Mouse (Mus musculus) forebrain, embryonic 15.5 days (tissue): ENCODE data around the gene Lrrc73. TPM values are rescaled to one million over a fixed set of nuclear protein-coding genes. Genes with fewer than 3 reads are reported as not detected.

Source experiments
- ATAC-seq: fragments of 200-750 bp; cut with Nextera tagmentation; replicated peaks from 2 replicates; pipeline ENCODE4 v1.8.0; 2017; ENCODE audit warnings: mild to moderate bottlenecking, moderate TSS enrichment, moderate library complexity
- H3K27ac ChIP-seq: fragments of 300-500 bp; sonication (generic); replicated peaks from 2 replicates; pipeline ENCODE4 v1.5.1; 2015; ENCODE audit warnings: mild to moderate bottlenecking, inconsistent platforms
- H3K27me3 ChIP-seq: fragments of 300-500 bp; sonication (generic); 2 replicates; pipeline ENCODE4 v1.6.1; 2015; ENCODE audit warnings: inconsistent platforms
- H3K36me3 ChIP-seq: fragments of 300-500 bp; sonication (generic); 2 replicates; pipeline ENCODE4 v1.6.1; 2015; ENCODE audit warnings: mild to moderate bottlenecking, inconsistent platforms
- H3K4me1 ChIP-seq: fragments of 300-500 bp; sonication (generic); 2 replicates; pipeline ENCODE4 v1.6.1; 2015; ENCODE audit warnings: inconsistent platforms
- H3K4me2 ChIP-seq: fragments of 300-500 bp; sonication (generic); replicated peaks from 2 replicates; pipeline ENCODE4 v1.6.1; 2015; ENCODE audit warnings: mild to moderate bottlenecking, inconsistent platforms
- H3K4me3 ChIP-seq: fragments of 300-500 bp; sonication (generic); 2 replicates; pipeline ENCODE4 v1.5.1; 2015; ENCODE audit warnings: mild to moderate bottlenecking, inconsistent platforms
- H3K9ac ChIP-seq: fragments of 300-500 bp; sonication (generic); replicated peaks from 2 replicates; pipeline ENCODE4 v1.6.1; 2015; ENCODE audit warnings: mild to moderate bottlenecking, inconsistent platforms
- H3K9me3 ChIP-seq: fragments of 300-500 bp; sonication (generic); 2 replicates; pipeline ENCODE4 v1.6.1; 2016; ENCODE audit warnings: inconsistent platforms
- WGBS: fragments of 180-500 bp; shearing (Covaris S2); methylation state at CpG from one replicate; pipeline ENCODE4 v1.1.7; 2015; ENCODE audit warnings: mixed read lengths; 5-methylcytosine and 5-hydroxymethylcytosine counted together
- polyA plus RNA-seq: library from polyadenylated mRNA; unstranded; fragments of >200 nt; fragmentation: Nextera tagmentation; extraction: Ambion mirVana; gene quantifications from 2 replicates; pipeline ENCODE4 v1.2.1, GENCODE M21; 2015

Lrrc73 gene
- polyA plus RNA-seq, 1 experiment from 2014 or later, result 12.0 TPM

DNA sequence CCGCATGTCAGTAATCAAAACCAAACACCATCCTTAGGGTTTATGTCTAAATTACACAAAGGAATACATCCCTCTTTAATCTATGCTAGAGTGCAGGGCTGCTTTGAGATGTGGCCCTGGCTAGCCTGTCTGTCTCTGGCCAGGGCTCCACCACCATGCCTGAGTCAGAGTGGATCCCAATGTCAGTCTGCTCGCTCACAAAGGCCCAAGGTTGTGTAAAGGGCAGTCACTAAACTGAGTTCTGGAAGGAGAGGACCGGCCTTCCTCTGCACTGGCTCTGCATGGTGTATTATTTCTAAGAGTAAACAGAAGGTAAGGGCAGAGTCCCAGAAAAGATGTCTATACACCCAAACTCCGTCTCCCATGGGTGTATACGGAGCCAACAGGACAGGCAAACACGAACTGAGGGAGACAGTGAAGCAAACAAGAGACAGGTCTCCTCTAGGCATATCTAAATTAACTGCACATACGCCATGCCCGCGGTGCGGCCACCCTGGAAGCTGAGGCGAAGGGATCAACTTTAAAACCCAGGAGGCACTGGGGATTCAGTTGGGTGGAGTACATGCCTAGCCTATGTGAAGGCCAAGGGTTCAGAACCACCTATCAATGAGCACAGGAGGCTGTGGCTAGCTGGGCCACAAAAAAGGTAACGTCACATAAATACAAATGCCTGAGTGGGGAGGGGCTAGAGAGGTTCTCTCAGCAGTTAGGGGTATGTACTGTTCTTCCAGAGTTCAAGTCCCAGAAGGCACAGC is 24.9 kb downstream of the Lrrc73 start:
- Histone ChIP-seq H3K4me3 (no peak overlapping the region), H3K27me3 (no peaks in the 10 kb centered on the region), H3K9ac (no peak overlapping the region), H3K36me3 (peaks cover 16% of the 10 kb centered on the region), H3K9me3 (no peaks in the 10 kb centered on the region), H3K27ac (no peak overlapping the region), H3K4me2 (no peak overlapping the region), H3K4me1 (peaks cover 22% of the 10 kb centered on the region)
- ATAC-seq, result no peak
- 92% methylated on average over 12 of the region's 12 CpGs for WGBS

GRCm38 (mm10) chr17:46282483-46283123 is 29.3 kb downstream of the Lrrc73 start, which contains the start of gene Tjap1:
Tjap1 (minus strand) TSS chr17:46283026.
- peak; percentile 99 for ATAC-seq
- Histone ChIP-seq H3K4me1 (peaks cover 24% of the 10 kb centered on the region), H3K27ac (peak within 1 kb of the TSS; percentile 75), H3K27me3 (no peaks in the 10 kb centered on the region), H3K9me3 (no peaks in the 10 kb centered on the region), H3K9ac (peak within 1 kb of the TSS; percentile 66), H3K4me3 (peak within 1 kb of the TSS; percentile 67), H3K36me3 (peaks cover 15% of the 10 kb centered on the region), H3K4me2 (peak within 1 kb of the TSS; percentile 98)
- under 1% methylated on average over 37 of the region's 37 CpGs for WGBS

GRCm38 (mm10) chr17:46283140-46283539 is 29.8 kb downstream of the Lrrc73 start:
- 23% methylated on average over 9 of the region's 9 CpGs for WGBS
- peak; percentile 75 for ATAC-seq

DNA sequence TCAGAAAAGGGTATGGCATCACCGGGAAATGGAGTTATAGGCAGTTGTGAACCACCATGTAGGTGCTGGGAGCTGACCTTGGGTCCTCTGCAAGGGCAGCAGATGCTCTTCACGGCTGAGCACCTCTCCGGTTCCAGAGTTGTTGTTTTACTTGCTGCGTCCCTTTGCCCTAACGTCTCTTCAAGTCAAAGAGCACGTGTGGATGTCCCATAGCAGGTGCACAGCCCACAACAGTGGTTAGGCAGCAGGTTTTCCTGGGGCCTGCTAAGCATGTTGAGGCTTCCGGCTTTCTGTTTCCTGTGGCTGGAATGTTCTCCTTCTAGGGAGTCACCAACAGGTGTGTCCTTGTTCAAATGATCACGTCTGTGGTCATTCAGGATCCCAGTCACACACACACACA is 30.6 kb downstream of the Lrrc73 start:
- Histone ChIP-seq H3K9me3 (no peaks in the 10 kb centered on the region), H3K4me1 (peaks cover 24% of the 10 kb centered on the region), H3K4me2 (no peak overlapping the region), H3K27me3 (no peaks in the 10 kb centered on the region), H3K9ac (no peak overlapping the region), H3K27ac (no peak overlapping the region), H3K36me3 (peaks cover 9% of the 10 kb centered on the region; the same call in 1 of the 2 replicates), H3K4me3 (no peak overlapping the region)
- ATAC-seq, result no peak
- WGBS, result 87% methylated on average over 8 of the region's 8 CpGs

More at GRCm38 (mm10) chr17:46283140-46283539, 29.8 kb downstream of the Lrrc73 start:
- Histone ChIP-seq H3K36me3 (peaks cover 12% of the 10 kb centered on the region; the same call in 1 of the 2 replicates), H3K9me3 (no peaks in the 10 kb centered on the region), H3K27ac (peak overlapping the region; percentile 75), H3K9ac (peak overlapping the region; percentile 66), H3K4me3 (peak overlapping the region; percentile 67), H3K4me2 (peak overlapping the region; percentile 98), H3K27me3 (no peaks in the 10 kb centered on the region), H3K4me1 (peaks cover 24% of the 10 kb centered on the region)

DNA sequence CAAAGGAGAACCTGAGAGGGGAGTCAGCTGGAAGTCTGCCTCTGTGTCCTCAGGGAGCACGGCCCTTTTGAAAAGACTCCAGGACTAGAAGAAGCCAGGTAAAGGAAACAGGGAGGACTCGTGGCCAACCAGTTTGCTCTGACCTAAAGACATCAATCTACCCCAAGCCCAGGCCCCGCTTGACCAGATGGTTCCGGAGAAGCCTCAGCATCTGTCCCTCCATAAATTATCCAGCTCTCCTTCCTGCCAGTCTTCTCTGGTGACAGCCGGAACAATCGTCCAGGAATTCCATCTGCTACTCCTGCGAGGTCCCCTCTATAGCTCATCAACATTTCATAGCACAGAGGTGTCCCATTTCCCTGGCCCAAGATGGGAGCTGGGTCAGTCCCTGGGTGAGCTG is 31.3 kb downstream of the Lrrc73 start:
- no peak overlapping the region for H3K4me2 ChIP-seq
- H3K27ac ChIP-seq, result no peak overlapping the region
- H3K4me3 ChIP-seq, result no peak overlapping the region
- H3K4me1 ChIP-seq, result peaks cover 24% of the 10 kb centered on the region
- ATAC-seq, result no peak
- no peaks in the 10 kb centered on the region for H3K27me3 ChIP-seq
- H3K36me3 ChIP-seq, result 0 out of 2 replicates have a peak, but pooled peaks cover 4% of the 10 kb centered on the region
- 70% methylated on average over 7 of the region's 7 CpGs for WGBS
- no peak overlapping the region for H3K9ac ChIP-seq
- H3K9me3 ChIP-seq, result no peaks in the 10 kb centered on the region

DNA sequence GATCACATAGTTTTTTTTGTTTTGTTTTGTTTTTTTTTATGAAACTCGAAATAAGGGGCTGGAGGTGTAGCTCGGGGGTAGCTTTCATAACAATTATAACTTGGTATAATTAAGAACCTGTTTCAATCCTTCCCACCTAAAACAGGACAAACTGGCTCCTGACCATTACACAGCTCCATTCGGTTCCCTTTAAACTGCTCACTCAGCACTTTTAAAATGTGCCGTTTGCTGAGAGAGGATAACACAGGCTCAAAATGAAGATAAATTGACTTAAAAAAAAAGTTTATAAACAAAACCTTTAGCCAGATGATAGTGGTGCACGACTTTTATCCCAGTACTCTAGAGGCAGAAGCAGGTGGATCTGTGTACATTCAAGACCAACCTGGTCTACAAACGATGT is 32.1 kb downstream of the Lrrc73 start:
- no peaks in the 10 kb centered on the region for H3K36me3 ChIP-seq
- H3K4me3 ChIP-seq, result no peak overlapping the region
- no peak overlapping the region for H3K27ac ChIP-seq
- H3K27me3 ChIP-seq, result no peaks in the 10 kb centered on the region
- H3K9me3 ChIP-seq, result no peaks in the 10 kb centered on the region
- H3K4me2 ChIP-seq, result no peak overlapping the region
- peaks cover 24% of the 10 kb centered on the region for H3K4me1 ChIP-seq
- H3K9ac ChIP-seq, result no peak overlapping the region; the same call in 1 of the 2 replicates
- ATAC-seq, result no peak
- 75% methylated on average over 6 of the region's 6 CpGs for WGBS

DNA sequence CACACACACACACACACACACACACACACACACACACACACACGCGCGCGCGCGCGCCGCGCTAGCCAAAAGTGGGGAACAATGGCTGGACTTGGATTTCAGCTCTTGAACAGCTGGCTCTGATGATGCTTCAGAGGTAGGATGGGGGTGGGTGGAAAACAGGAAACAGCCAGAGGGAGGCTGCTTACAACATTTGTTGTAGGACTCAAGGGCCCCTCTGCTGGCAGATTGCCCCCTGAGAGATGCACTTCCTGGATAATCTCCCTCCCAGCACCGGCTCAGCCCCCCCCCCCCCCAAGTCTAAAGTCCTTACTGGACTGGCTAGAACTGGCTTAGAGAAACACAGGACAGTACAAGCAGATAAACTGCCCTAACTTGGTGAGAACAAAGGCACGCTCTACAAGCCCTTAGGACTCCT is 34.4 kb downstream of the Lrrc73 start:
- Histone ChIP-seq H3K9me3 (no peaks in the 10 kb centered on the region), H3K4me1 (peaks cover 6% of the 10 kb centered on the region), H3K27ac (no peak overlapping the region), H3K4me3 (no peak overlapping the region), H3K9ac (no peak overlapping the region), H3K4me2 (no peak overlapping the region), H3K27me3 (peaks cover 5% of the 10 kb centered on the region; the same call in 1 of the 2 replicates), H3K36me3 (no peaks in the 10 kb centered on the region)
- ATAC-seq, result no peak
- 76% methylated on average over 11 of the region's 11 CpGs for WGBS

- no peaks in the 10 kb centered on the region for H3K9me3 ChIP-seq
- H3K27me3 ChIP-seq, result peaks cover 40% of the 10 kb centered on the region
- no peaks in the 10 kb centered on the region for H3K36me3 ChIP-seq
- H3K4me2 ChIP-seq, result peak overlapping the region; percentile 93; the same call in 1 of the 2 replicates
- peak overlapping the region; percentile 63; the same call in 1 of the 2 replicates for H3K9ac ChIP-seq
- ATAC-seq, result no peak
- 44% methylated on average over 6 of the region's 6 CpGs for WGBS
- H3K4me3 ChIP-seq, result peak overlapping the region; percentile 57; the same call in 1 of the 2 replicates
- H3K4me1 ChIP-seq, result peaks cover 18% of the 10 kb centered on the region
- peak overlapping the region; percentile 54; the same call in 1 of the 2 replicates for H3K27ac ChIP-seq
Measured at GRCm38 (mm10) chr17:46296601-46297000, 43.3 kb downstream of the Lrrc73 start.

DNA sequence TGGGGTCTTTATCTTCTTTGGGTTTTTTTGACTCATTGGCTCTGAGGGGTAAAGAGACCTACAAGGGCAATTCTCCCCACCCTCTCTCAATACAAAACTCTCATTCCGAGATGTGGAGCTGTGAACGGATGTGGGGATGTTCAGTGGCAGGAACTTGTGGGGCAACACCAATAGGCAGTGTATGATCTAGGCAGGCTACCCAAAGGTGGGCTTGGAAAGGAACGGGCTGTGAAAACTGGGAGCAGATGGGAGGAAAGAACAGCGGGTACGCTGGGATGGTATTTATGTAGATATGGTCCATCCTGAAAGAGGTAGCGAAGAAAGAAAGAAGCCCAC is 43.7 kb downstream of the Lrrc73 start:
- Histone ChIP-seq H3K27ac (peak overlapping the region; percentile 54), H3K4me2 (peak overlapping the region; percentile 93), H3K4me1 (peaks cover 18% of the 10 kb centered on the region), H3K4me3 (peak overlapping the region; percentile 57), H3K36me3 (no peaks in the 10 kb centered on the region), H3K27me3 (peaks cover 40% of the 10 kb centered on the region), H3K9me3 (no peaks in the 10 kb centered on the region), H3K9ac (peak overlapping the region; percentile 63)
- WGBS, result 13% methylated on average over 6 of the region's 6 CpGs
- ATAC-seq, result peak; percentile 30

DNA sequence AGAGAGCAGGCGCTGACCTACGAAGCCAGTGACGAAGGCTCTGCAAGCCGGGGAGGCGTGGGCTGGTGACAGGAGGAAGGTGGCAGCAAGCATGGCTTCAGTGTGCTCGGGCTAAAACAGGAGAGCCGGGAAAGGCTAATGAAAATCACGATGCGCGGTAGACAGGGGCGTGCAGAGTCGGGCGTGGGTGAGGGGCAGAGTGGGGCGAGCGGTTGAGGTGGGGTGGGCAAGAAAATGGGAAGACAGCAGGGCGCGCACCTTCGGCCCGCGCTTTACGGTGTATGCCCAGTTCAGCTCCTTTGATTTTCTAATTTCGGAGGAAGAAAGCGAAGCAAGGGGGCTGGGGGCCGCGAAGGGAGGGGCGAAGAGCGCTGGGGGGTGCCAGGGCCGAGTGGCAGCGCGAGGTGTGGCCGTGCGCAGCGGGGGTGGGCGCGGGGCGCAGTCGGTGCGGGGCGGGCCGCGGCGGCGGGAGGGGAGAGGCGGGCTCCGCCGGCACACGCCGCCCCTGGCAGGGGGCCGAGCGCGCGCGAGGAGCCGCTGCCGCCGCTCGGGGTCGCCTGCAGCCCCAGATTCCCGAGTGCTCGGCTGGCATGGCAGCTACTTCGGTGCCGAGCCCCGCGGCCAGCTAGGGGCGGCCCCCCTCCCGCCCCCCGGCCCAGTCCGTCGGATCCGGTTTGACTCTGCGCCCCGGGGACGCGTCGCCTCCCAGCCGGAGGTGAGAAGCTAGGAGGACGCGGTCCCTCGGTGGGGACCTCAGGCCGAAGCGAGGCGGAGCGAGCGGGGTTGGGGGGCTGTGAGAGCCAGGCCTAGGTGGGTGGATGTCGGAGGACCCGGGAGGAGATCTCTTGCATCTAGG is 44.3 kb downstream of the Lrrc73 start, which contains the start of gene Dlk2:
TSS of gene Dlk2 (plus strand) at position 58 of the 856 bp plus-strand sequence.
- ATAC-seq, result peak; percentile 59
- Histone ChIP-seq H3K4me1 (peaks cover 18% of the 10 kb centered on the region), H3K36me3 (peaks cover 4% of the 10 kb centered on the region; the same call in 1 of the 2 replicates), H3K27me3 (peaks cover 35% of the 10 kb centered on the region), H3K27ac (peak within 1 kb of the TSS; percentile 54), H3K9ac (peak within 1 kb of the TSS; percentile 63), H3K4me2 (peak within 1 kb of the TSS; percentile 93), H3K4me3 (peak within 1 kb of the TSS; percentile 57), H3K9me3 (no peaks in the 10 kb centered on the region)
- WGBS, result under 1% methylated on average over 68 of the region's 86 CpGs

DNA sequence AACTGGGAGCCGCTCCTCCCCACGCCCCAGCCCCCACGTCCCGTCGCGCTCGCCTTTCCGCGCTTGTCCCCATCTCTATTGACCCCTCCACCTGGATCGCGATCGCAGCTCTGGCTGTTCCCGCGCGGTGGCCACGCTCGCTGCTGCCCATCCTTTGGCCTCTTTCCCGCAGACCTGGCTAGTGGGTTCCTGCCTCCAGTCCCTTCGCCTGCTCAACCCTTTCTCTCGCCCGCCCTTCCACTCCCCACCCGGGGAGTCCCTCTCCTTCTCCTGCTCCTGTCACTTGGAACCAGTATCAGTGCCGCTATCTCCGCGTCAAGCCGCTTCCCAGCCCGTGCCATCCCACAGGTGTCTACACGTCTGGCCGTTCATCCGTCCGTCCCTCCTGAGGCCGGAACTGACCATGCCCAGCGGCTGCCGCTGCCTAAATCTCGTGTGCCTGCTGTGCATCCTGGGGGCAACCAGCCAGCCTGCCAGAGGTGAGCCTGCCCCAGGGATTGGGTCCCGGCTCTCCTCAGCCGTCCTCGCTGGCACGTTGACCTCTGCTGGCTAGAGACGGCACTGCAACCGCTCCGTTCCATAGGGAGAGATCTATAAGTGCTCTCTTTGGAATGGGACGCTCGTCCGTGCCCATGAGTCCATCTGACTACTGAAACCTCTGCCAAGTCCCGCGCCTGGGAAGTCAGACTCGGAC is 45.0 kb downstream of the Lrrc73 start:
- ATAC-seq, result peak; percentile 80
- H3K27me3 ChIP-seq, result peaks cover 32% of the 10 kb centered on the region

More for the DNA sequence above, 45.0 kb downstream of the Lrrc73 start:
- Histone ChIP-seq H3K4me1 (peaks cover 18% of the 10 kb centered on the region), H3K36me3 (peaks cover 4% of the 10 kb centered on the region; the same call in 1 of the 2 replicates), H3K9ac (peak overlapping the region; percentile 63), H3K4me3 (peak overlapping the region; percentile 57), H3K9me3 (no peaks in the 10 kb centered on the region), H3K4me2 (peak overlapping the region; percentile 93), H3K27ac (peak overlapping the region; percentile 54)
- WGBS, result under 1% methylated on average over 44 of the region's 48 CpGs
